Mouse (Mus musculus) E14TG2a.4 (cell line): ENCODE measurements at regions not wholly inside any gene's neighbourhood (a gene's known extent, or its start where the extent isn't known, plus 50 kb on each side); places are given as distances from the start of the nearest gene placed in this dataset.

Experiments
- H3K27me3 ChIP-seq: 2 replicates; pipeline ENCODE4 v1.6.1; 2014; ENCODE audit warnings: low read length, control low read depth; ENCODE audit not compliant: insufficient read depth
- H3K36me3 ChIP-seq: 2 replicates; pipeline ENCODE4 v1.6.1; 2014; ENCODE audit warnings: low read length, control low read depth; ENCODE audit not compliant: insufficient read depth
- H3K4me1 ChIP-seq: replicated peaks from 2 replicates; pipeline ENCODE4 v1.6.1; 2014; ENCODE audit warnings: low read depth, low read length, control low read depth
- H3K4me3 ChIP-seq: replicated peaks from 2 replicates; pipeline ENCODE4 v1.5.1; 2014; ENCODE audit warnings: mild to moderate bottlenecking, low read length
- H3K9me3 ChIP-seq: 2 replicates; pipeline ENCODE4 v1.6.1; 2014; ENCODE audit warnings: low read length, control low read depth
- CTCF ChIP-seq: conservative IDR thresholded peaks from 2 replicates; pipeline ENCODE4 v1.5.1; 2014; ENCODE audit warnings: low read length
- NANOG ChIP-seq: IDR thresholded peaks from 2 replicates; pipeline ENCODE4 v1.6.1; 2014; ENCODE audit warnings: borderline replicate concordance, low read length, mixed read lengths
- POU5F1 ChIP-seq: IDR thresholded peaks from 2 replicates; pipeline ENCODE4 v1.6.1; 2014; ENCODE audit warnings: low read length, borderline replicate concordance

DNA sequence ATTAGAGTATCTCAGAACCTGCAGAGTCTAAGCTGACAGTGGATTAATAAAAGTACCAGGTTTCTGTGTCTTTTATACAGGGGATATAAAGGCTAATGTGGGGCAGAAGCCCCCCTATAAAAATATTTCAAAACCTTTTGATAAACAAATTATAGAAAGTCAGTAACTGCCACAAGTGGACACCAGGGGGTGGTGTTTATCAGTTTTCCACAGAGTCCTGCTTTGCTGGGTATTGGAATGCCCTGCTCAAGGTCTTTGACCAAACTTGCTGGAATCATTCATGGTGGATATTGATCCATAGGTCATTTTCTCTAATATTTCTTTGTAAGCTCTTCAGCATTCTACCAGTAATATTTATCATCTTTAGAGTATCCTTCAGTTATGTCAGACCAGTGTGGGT lies 51.4 kb downstream of the Scgb1b24 start:
- Histone ChIP-seq H3K4me1 (no peaks in the 10 kb centered on the region), H3K36me3 (no peaks in the 10 kb centered on the region), H3K9me3 (peaks cover 70% of the 10 kb centered on the region), H3K27me3 (no peaks in the 10 kb centered on the region), H3K4me3 (no peak overlapping the region)
- TF ChIP-seq POU5F1 (no peak), CTCF (0 out of 2 replicates have a peak, but pooled peaks have one; percentile 7), NANOG (no peak)
